Mouse (Mus musculus): ENCODE measurements around the gene Baz2b. TPM values are rescaled to one million over a fixed set of nuclear protein-coding genes. Genes with fewer than 3 reads are reported as not detected.

Gene Baz2b
- polyA plus RNA-seq, 1 experiment from 2014 or later = 86.9 TPM

GRCm38 (mm10) chr2:60123911-60124647 lies 85.6 kb downstream of the Baz2b start:
- peak overlapping the region; percentile 99 for H3K27ac ChIP-seq (replicated peaks; ENCODE audit: low read depth, low read length)
- no peak for ATAC-seq (ENCODE audit: low FRiP score, low TSS enrichment)
- DNase-seq = no peak
- peak overlapping the region; percentile 99 for H3K9ac ChIP-seq (replicated peaks; ENCODE audit: low read length)
- no peaks in the 10 kb centered on the region for H3K36me3 ChIP-seq (ENCODE audit: control insufficient read depth, insufficient read depth, low read length)
- H3K9me3 ChIP-seq (ENCODE audit: control insufficient read depth, low read length) = no peaks in the 10 kb centered on the region
- H3K27me3 ChIP-seq (ENCODE audit: control insufficient read depth, insufficient read depth, low read length) = no peaks in the 10 kb centered on the region
- peak overlapping the region; percentile 82 for H3K4me3 ChIP-seq (replicated peaks; ENCODE audit: low read depth, low read length)
- H3K4me1 ChIP-seq (ENCODE audit: control insufficient read depth, insufficient read depth, low read length) = peaks cover 20% of the 10 kb centered on the region
- WGBS = 4% methylated on average over 13 of the region's 13 CpGs
- H3K4me2 ChIP-seq (ENCODE audit: low read length) = peak overlapping the region; percentile 72

- WGBS = 25% methylated on average over 6 of the region's 6 CpGs
- ATAC-seq (ENCODE audit: low FRiP score, low TSS enrichment) (no peak), DNase-seq (peak; percentile 53)
- peak overlapping the region; percentile 47 for H3K4me2 ChIP-seq (ENCODE audit: low read length)
- H3K4me1 ChIP-seq (ENCODE audit: control insufficient read depth, insufficient read depth, low read length) = peaks cover 28% of the 10 kb centered on the region
- no peaks in the 10 kb centered on the region for H3K9me3 ChIP-seq (ENCODE audit: control insufficient read depth, low read length)
- H3K27me3 ChIP-seq (ENCODE audit: control insufficient read depth, insufficient read depth, low read length) = no peaks in the 10 kb centered on the region
- H3K27ac ChIP-seq (replicated peaks; ENCODE audit: low read depth, low read length) = no peak overlapping the region
- H3K9ac ChIP-seq (replicated peaks; ENCODE audit: low read length) = no peak overlapping the region; the same call in 1 of the 2 replicates
- no peaks in the 10 kb centered on the region for H3K36me3 ChIP-seq (ENCODE audit: control insufficient read depth, insufficient read depth, low read length)
- peak overlapping the region; percentile 24 for H3K4me3 ChIP-seq (replicated peaks; ENCODE audit: low read depth, low read length)
Measured at GRCm38 (mm10) chr2:60123061-60123874, 86.4 kb downstream of the Baz2b start.

DNA sequence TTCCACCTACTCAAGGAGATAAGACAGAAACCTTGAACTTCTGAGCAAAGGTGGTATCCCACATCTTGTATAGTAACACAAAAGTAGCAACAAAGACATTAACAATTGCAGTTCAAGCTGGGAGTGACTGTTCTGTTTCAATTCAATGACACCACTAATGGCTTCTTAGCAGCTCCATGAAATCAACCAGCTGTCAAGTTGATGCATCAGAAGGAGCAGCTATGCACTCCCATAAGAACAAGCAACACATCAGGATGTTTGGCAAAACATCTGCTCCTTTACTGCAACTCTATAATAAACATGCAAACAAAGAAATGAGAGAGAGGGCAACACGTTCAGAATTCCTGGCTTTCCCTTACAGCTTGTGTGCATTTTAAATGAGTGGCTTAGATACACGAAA lies 87.5 kb downstream of the Baz2b start:
- Histone ChIP-seq H3K9me3 (ENCODE audit: control insufficient read depth, low read length) (no peaks in the 10 kb centered on the region), H3K4me3 (replicated peaks; ENCODE audit: low read depth, low read length) (peak overlapping the region; percentile 21; the same call in 1 of the 2 replicates), H3K9ac (replicated peaks; ENCODE audit: low read length) (no peak overlapping the region), H3K27me3 (ENCODE audit: control insufficient read depth, insufficient read depth, low read length) (no peaks in the 10 kb centered on the region), H3K27ac (replicated peaks; ENCODE audit: low read depth, low read length) (no peak overlapping the region; the same call in 1 of the 2 replicates), H3K4me2 (ENCODE audit: low read length) (peak overlapping the region; percentile 47), H3K4me1 (ENCODE audit: control insufficient read depth, insufficient read depth, low read length) (peaks cover 33% of the 10 kb centered on the region), H3K36me3 (ENCODE audit: control insufficient read depth, insufficient read depth, low read length) (no peaks in the 10 kb centered on the region)
- DNase-seq (peak; percentile 52), ATAC-seq (ENCODE audit: low FRiP score, low TSS enrichment) (no peak)
- WGBS = 10% methylated on average over 2 of the region's 2 CpGs

DNA sequence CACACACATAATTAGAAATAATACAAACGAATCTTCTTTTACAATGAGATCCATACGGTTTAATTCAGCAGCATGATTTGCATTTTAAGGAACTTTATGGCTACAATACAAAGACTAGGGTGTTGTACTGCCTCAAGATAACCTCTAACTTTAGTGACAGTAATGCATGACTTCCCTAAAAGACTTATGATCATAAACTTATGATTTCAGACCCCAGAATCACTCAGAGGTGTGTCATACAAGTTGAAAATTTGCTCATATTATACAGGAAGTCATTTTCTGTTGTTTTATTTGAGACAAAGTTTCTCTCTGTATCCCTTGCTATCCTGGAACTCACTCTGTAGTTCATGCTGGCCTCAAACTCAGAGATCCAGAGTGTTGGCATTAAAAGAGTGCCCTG lies 89.0 kb downstream of the Baz2b start:
- Histone ChIP-seq H3K9me3 (ENCODE audit: control insufficient read depth, low read length) (no peaks in the 10 kb centered on the region), H3K4me3 (replicated peaks; ENCODE audit: low read depth, low read length) (no peak overlapping the region), H3K4me2 (ENCODE audit: low read length) (no peak overlapping the region), H3K9ac (replicated peaks; ENCODE audit: low read length) (no peak overlapping the region), H3K4me1 (ENCODE audit: control insufficient read depth, insufficient read depth, low read length) (peaks cover 30% of the 10 kb centered on the region), H3K27me3 (ENCODE audit: control insufficient read depth, insufficient read depth, low read length) (no peaks in the 10 kb centered on the region), H3K36me3 (ENCODE audit: control insufficient read depth, insufficient read depth, low read length) (no peaks in the 10 kb centered on the region), H3K27ac (replicated peaks; ENCODE audit: low read depth, low read length) (no peak overlapping the region)
- DNase-seq = no peak
- no peak for ATAC-seq (ENCODE audit: low FRiP score, low TSS enrichment)
- WGBS = 58% methylated on average over 2 of the region's 2 CpGs

- H3K4me3 ChIP-seq (replicated peaks; ENCODE audit: low read depth, low read length) = 0 out of 2 replicates have a peak overlapping the region, but pooled peaks have one; percentile 10
- H3K4me1 ChIP-seq (ENCODE audit: control insufficient read depth, insufficient read depth, low read length) = peaks cover 37% of the 10 kb centered on the region
- 0 out of 2 replicates have a peak overlapping the region, but pooled peaks have one; percentile 24 for H3K9ac ChIP-seq (replicated peaks; ENCODE audit: low read length)
- H3K27me3 ChIP-seq (ENCODE audit: control insufficient read depth, insufficient read depth, low read length) = no peaks in the 10 kb centered on the region
- DNase-seq = peak; percentile 67
- ATAC-seq (ENCODE audit: low FRiP score, low TSS enrichment) = peak; percentile 44
- H3K27ac ChIP-seq (replicated peaks; ENCODE audit: low read depth, low read length) = peak overlapping the region; percentile 58
- peak overlapping the region; percentile 43 for H3K4me2 ChIP-seq (ENCODE audit: low read length)
- WGBS = 13% methylated on average over 10 of the region's 10 CpGs
- no peaks in the 10 kb centered on the region for H3K9me3 ChIP-seq (ENCODE audit: control insufficient read depth, low read length)
- H3K36me3 ChIP-seq (ENCODE audit: control insufficient read depth, insufficient read depth, low read length) = no peaks in the 10 kb centered on the region
Measured at GRCm38 (mm10) chr2:60118684-60119558, 90.7 kb downstream of the Baz2b start.

- Histone ChIP-seq H3K9ac (replicated peaks; ENCODE audit: low read length) (no peak overlapping the region), H3K27me3 (ENCODE audit: control insufficient read depth, insufficient read depth, low read length) (no peaks in the 10 kb centered on the region), H3K27ac (replicated peaks; ENCODE audit: low read depth, low read length) (no peak overlapping the region; the same call in 1 of the 2 replicates), H3K4me2 (ENCODE audit: low read length) (no peak overlapping the region), H3K36me3 (ENCODE audit: control insufficient read depth, insufficient read depth, low read length) (no peaks in the 10 kb centered on the region), H3K9me3 (ENCODE audit: control insufficient read depth, low read length) (no peaks in the 10 kb centered on the region), H3K4me1 (ENCODE audit: control insufficient read depth, insufficient read depth, low read length) (peaks cover 37% of the 10 kb centered on the region), H3K4me3 (replicated peaks; ENCODE audit: low read depth, low read length) (no peak overlapping the region)
- ATAC-seq (ENCODE audit: low FRiP score, low TSS enrichment) (no peak), DNase-seq (peak; percentile 27)
- 69% methylated on average over 9 of the region's 9 CpGs for WGBS
Measured at GRCm38 (mm10) chr2:60117867-60118266, 91.8 kb downstream of the Baz2b start.

- 0 out of 2 replicates have a peak, but pooled peaks cover 2% of the 10 kb centered on the region for H3K9me3 ChIP-seq (ENCODE audit: control insufficient read depth, low read length)
- peaks cover 1% of the 10 kb centered on the region; the same call in 1 of the 2 replicates for H3K36me3 ChIP-seq (ENCODE audit: control insufficient read depth, insufficient read depth, low read length)
- H3K27ac ChIP-seq (replicated peaks; ENCODE audit: low read depth, low read length) = no peak overlapping the region
- no peak for ATAC-seq (ENCODE audit: low FRiP score, low TSS enrichment)
- H3K4me1 ChIP-seq (ENCODE audit: control insufficient read depth, insufficient read depth, low read length) = peaks cover 25% of the 10 kb centered on the region
- no peak overlapping the region for H3K4me3 ChIP-seq (replicated peaks; ENCODE audit: low read depth, low read length)
- H3K4me2 ChIP-seq (ENCODE audit: low read length) = no peak overlapping the region
- H3K9ac ChIP-seq (replicated peaks; ENCODE audit: low read length) = no peak overlapping the region
- 52% methylated on average over 12 of the region's 12 CpGs for WGBS
- no peaks in the 10 kb centered on the region for H3K27me3 ChIP-seq (ENCODE audit: control insufficient read depth, insufficient read depth, low read length)
- DNase-seq = no peak
Measured at GRCm38 (mm10) chr2:60115891-60116554, 93.6 kb downstream of the Baz2b start.

DNA sequence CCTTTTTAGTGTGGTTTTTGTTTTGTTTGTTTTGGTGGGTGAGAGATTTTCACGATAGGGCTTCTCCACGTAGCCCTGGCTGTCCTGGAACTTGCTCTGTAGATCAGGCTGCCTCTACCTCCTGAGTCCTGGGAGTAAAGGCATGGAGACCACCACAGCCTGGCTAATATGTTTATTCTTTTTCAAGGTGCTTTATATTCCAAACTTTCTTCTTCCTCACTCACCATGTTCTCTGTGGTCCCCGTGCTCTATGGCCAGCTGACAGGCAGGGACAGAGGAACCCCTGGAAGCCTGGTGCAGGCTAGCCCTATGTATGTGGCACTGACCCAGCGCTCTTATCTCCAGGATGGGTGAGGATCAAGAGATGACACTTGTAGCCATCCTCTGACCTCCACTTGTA lies 94.7 kb downstream of the Baz2b start:
- peaks cover 25% of the 10 kb centered on the region for H3K4me1 ChIP-seq (ENCODE audit: control insufficient read depth, insufficient read depth, low read length)
- DNase-seq (no peak), ATAC-seq (ENCODE audit: low FRiP score, low TSS enrichment) (no peak)
- H3K36me3 ChIP-seq (ENCODE audit: control insufficient read depth, insufficient read depth, low read length) = peaks cover 5% of the 10 kb centered on the region; the same call in 1 of the 2 replicates
- H3K9me3 ChIP-seq (ENCODE audit: control insufficient read depth, low read length) = 0 out of 2 replicates have a peak, but pooled peaks cover 8% of the 10 kb centered on the region
- H3K4me2 ChIP-seq (ENCODE audit: low read length) = no peak overlapping the region
- H3K27ac ChIP-seq (replicated peaks; ENCODE audit: low read depth, low read length) = no peak overlapping the region
- 82% methylated on average over 4 of the region's 4 CpGs for WGBS
- no peak overlapping the region for H3K9ac ChIP-seq (replicated peaks; ENCODE audit: low read length)
- no peak overlapping the region for H3K4me3 ChIP-seq (replicated peaks; ENCODE audit: low read depth, low read length)
- H3K27me3 ChIP-seq (ENCODE audit: control insufficient read depth, insufficient read depth, low read length) = no peaks in the 10 kb centered on the region

All from midbrain, embryonic 14.5 days (tissue).